Mouse (Mus musculus) 3134 (cell line): ENCODE data around the gene Gm14137.
A peak's percentile ranks its signal among the peaks of the same experiment; 100 is the strongest.

Source experiments
- DNase-seq: peaks from one replicate; pipeline ENCODE4 v3.0.0-alpha.2; 2011; ENCODE audit warnings: low spot score; ENCODE audit not compliant: insufficient read length; ENCODE audit errors: extremely low read depth

The Gm14137 gene

DNA sequence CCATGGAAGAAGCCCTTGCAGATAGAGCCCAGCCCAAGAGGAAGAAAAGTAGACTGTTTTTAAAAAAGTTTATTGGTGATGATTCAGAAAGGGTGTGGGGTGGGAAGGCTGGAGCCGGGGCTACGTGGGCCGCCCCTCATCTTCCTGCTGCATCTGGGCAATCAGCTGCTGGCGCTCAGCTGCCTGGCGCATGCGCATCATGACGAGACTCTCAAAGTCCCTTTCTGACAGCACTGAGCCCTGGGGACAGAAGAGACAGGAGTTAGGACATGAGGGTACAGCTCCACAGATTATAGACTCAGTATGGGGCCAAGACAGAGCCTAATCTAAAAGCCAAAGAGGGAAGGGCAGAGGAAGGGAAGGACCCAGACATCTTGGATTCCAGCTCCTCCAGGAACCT is 1.9 kb upstream of the Gm14137 start:
- DNase-seq: no peak

GRCm38 (mm10) chr2:119172862-119173576 is 1.3 kb upstream of the Gm14137 start:
- peak; percentile 79 for DNase-seq

DNA sequence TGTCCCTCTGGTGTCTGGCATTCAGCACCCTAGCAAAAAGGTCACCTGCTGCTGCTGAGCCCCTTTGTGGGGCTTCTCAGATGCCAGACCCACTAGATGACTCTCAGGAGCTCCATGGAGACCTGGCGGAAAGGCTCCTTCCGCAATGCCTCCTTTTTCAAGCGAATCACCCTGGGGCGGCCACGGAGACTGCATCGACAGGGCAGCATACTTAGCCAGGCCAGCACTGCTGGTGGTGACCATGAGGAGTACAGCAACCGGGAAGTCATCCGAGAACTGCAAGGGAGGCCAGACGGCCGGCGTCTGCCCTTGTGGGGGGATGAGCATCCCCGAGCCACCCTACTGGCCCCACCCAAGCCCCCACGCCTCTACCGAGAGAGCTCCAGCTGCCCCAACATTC is 557 bp downstream of the Gm14137 start:
- peak; percentile 76 for DNase-seq

GRCm38 (mm10) chr2:119175614-119176013 is 1.3 kb downstream of the Gm14137 start:
- peak; percentile 82 for DNase-seq

DNA sequence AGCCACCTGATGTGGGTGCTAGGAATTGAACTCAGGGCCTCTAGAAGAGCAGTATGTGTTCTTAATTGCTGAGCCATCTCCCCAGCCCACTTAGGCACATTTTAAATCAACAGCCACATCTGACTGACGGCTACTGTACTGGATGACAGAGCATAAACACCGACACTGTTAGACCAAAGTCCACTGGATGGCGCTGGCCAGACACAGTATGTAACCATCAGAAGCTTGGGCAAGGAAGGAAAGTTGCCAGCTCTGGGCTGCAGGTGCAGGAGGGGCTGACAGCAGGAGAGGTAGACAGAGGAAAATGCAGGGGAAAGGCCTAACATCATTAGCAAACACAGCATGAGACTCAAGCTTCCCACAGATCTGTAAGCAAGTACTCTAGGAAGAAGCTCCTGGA is 2.5 kb downstream of the Gm14137 start:
- no peak for DNase-seq

DNA sequence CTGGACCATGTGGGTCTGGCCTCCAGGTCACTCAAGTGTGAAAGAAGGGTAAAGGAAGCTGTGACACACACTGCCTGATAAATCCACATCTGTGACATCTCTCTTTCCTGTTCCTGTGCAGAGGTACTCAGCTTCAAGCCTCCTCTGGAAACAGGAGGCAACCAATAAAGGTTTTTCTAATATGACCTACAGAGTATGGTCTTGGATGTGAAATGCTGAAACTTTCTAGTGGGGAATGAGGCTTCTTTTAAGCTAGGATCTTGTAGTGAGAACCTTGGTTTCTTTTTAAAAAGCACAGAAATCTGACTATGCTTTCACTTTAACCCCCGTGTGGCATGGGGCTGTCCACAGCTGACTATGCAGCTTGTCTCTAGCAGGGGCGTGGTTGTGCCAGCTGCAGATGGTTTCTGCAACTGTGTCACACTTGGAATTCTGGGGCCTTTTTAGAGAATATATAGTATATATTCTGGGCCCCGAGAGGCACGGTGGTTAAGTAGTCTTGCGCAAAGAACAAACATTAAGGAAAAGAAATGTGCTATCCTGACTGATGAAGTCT is 3.2 kb downstream of the Gm14137 start:
- DNase-seq: no peak

- no peak for DNase-seq
Observed at GRCm38 (mm10) chr2:119182914-119183313, 8.6 kb downstream of the Gm14137 start.

- DNase-seq: peak; percentile 69
Observed at GRCm38 (mm10) chr2:119189029-119189710, 14.9 kb downstream of the Gm14137 start.

GRCm38 (mm10) chr2:119190969-119191368 is 16.7 kb downstream of the Gm14137 start:
- no peak for DNase-seq

DNA sequence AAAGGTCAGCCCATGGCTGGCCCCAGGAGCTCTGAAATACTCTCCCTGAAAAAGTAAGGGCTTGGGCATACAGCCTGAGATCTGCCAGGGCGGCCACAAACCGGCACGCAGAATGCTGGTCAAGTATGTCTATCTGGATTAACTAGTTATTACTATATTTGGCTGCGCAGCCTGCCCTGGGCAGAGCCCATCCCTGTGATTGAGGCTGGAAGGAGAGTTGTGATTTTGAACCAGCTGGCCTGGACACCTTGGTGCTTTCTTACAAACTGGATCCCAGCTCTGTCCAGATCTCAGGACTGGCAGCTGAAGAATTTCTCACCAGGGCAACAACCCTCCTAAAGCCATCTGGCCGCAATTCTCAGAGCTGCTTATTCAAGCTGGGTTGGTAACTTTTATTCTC is 19.8 kb downstream of the Gm14137 start:
- DNase-seq: no peak

GRCm38 (mm10) chr2:119196316-119197108 is 22.2 kb downstream of the Gm14137 start:
- no peak for DNase-seq

- no peak for DNase-seq
Observed at GRCm38 (mm10) chr2:119197493-119197892, 23.2 kb downstream of the Gm14137 start.

- DNase-seq: no peak
Observed at GRCm38 (mm10) chr2:119198049-119198448, 23.7 kb downstream of the Gm14137 start.

DNA sequence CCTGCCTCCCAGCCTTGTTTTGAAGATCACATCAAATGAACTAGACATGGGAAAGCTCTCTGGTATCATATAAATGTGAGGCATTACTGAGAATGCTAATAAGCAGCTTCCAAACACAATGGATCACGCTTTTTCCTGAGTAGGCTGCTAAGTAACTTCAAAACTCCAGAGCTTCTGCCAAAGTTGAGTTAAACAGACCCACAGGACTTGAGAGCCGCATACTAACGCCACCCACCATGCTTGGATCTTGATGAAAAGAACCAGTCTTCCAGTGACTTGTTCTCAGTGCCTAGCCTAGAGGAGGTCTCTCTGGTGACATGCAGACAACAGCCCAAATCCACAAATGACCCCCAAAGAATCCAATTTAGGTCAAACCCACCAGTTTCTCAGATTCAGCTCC is 24.6 kb downstream of the Gm14137 start:
- DNase-seq: no peak

DNA sequence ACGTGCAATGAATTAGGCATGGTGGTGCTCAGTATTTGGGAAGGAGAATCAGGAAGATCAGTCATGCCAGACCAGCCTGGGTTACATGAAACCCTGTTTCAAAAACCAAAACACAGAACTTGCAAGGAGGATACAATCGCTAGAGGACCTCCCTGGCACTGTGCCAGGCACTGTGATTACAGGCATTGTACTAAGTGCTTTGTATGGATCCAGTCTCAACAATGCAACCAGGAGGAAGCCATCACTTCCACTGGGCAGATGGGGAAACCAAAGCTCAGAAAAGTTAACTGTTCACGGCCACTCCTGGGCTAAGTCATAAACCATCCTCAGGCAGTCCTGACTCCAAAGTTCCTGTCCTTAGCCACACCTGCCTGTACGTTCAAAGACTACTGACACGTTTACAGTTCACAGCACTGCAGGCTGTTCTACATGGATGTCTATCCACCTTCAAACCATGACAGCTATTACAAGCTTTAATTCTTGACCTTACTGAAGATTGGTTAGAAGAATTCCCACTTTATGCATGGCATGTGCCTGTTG is 28.7 kb downstream of the Gm14137 start:
- no peak for DNase-seq

GRCm38 (mm10) chr2:119203871-119204460 is 29.7 kb downstream of the Gm14137 start:
- DNase-seq: no peak

GRCm38 (mm10) chr2:119207961-119208343 is 33.6 kb downstream of the Gm14137 start:
- DNase-seq: no peak

DNA sequence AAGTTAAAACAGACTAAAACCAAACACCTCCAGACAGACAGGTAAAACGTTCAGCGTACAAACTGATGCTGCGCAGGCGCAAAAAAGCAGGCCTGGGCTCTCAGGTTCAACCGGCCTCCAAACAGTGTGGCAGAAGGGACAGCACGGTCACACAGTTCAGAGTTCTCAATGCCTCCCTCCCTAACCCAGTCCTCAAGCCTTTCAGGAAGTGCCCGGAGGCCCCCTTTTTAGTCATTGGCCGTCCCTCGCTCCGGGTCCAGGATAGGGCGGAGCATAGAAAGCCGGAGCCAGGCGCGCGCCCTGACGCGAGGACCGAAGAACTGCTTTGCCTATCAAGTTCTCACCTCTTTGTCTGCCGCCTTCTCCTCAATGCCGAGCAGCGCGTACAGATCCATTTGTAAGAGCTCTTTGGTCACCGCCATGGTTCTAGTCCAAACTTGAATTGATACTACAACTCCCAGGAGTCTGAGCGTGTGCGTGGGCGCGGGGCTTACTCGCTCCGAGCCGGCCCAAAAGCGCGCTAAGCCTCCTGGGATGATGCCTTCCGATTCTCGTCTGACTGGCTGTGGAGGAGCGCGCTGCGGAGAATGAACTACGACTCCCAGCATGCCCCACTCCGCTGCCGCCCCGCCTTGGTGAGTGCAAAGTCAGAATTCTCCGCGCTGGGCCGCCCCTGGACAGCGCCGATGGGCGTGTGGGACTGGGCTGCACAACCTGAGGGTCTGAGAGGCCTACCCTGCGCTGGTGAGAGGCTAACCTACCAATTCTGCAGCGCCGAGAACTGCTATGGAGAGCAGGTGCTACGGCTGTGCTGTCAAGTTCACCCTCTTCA is 34.3 kb downstream of the Gm14137 start, which contains the start of the genes Zfyve19 and Dnajc17:
Gene Zfyve19, plus strand, starts transcription at position 274 of the 832 bp plus-strand sequence.
Gene Dnajc17, minus strand, starts transcription at position 452 of the 832 bp plus-strand sequence.
- DNase-seq: peak; percentile 94

GRCm38 (mm10) chr2:119209176-119209507 is 34.8 kb downstream of the Gm14137 start:
- DNase-seq: no peak
